Mouse (Mus musculus) forebrain, embryonic 11.5 days (tissue): ENCODE measurements around the gene AL607142.1. TPM values are rescaled to one million over a fixed set of nuclear protein-coding genes. Genes with fewer than 3 reads are reported as not detected.

Experiments
- ATAC-seq: fragments of 200-750 bp; cut with Nextera tagmentation; replicated peaks from 2 replicates; pipeline ENCODE4 v1.8.0; 2017; ENCODE audit warnings: moderate TSS enrichment; ENCODE audit not compliant: low FRiP score
- DNase-seq: peaks from one replicate; pipeline ENCODE4 v3.0.0-alpha.2; 2017; ENCODE audit warnings: low spot score
- H3K27ac ChIP-seq: fragments of 300-500 bp; sonication (generic); 2 replicates; pipeline ENCODE4 v1.5.1; 2014; ENCODE audit warnings: low read depth, low read length
- H3K27me3 ChIP-seq: fragments of 300-500 bp; sonication (generic); 2 replicates; pipeline ENCODE4 v1.6.1; 2014; ENCODE audit warnings: mild to moderate bottlenecking, low read length, mixed read lengths; ENCODE audit not compliant: control insufficient read depth, insufficient read depth
- H3K36me3 ChIP-seq: fragments of 300-500 bp; sonication (generic); 2 replicates; pipeline ENCODE4 v1.6.1; 2014; ENCODE audit warnings: mild to moderate bottlenecking, low read length, moderate library complexity, mixed read lengths; ENCODE audit not compliant: control insufficient read depth, insufficient read depth
- H3K4me1 ChIP-seq: fragments of 300-500 bp; sonication (generic); replicated peaks from 2 replicates; pipeline ENCODE4 v1.6.1; 2014; ENCODE audit warnings: low read length, mixed read lengths; ENCODE audit not compliant: control insufficient read depth, insufficient read depth
- H3K4me2 ChIP-seq: fragments of 300-500 bp; sonication (generic); 2 replicates; pipeline ENCODE4 v1.6.1; 2014; ENCODE audit warnings: low read depth, mild to moderate bottlenecking, low read length, moderate library complexity, mixed read lengths; ENCODE audit not compliant: severe bottlenecking
- H3K4me3 ChIP-seq: fragments of 300-500 bp; sonication (generic); 2 replicates; pipeline ENCODE4 v1.5.1; 2014; ENCODE audit warnings: low read depth, low read length
- H3K9ac ChIP-seq: fragments of 300-500 bp; sonication (generic); 2 replicates; pipeline ENCODE4 v1.6.1; 2014; ENCODE audit warnings: low read length
- H3K9me3 ChIP-seq: fragments of 300-500 bp; sonication (generic); 2 replicates; pipeline ENCODE4 v1.6.1; 2016; ENCODE audit warnings: low read length, mixed read lengths; ENCODE audit not compliant: control insufficient read depth
- WGBS: fragments of 180-500 bp; shearing (Covaris S2); extraction: QIAGEN DNeasy Blood & Tissue Kit; methylation state at CpG from one replicate; pipeline ENCODE4 v1.1.7; 2014; 5-methylcytosine and 5-hydroxymethylcytosine counted together
- polyA plus RNA-seq: library from polyadenylated mRNA; unstranded; fragments of >200 nt; fragmentation: Nextera tagmentation; extraction: Ambion mirVana; gene quantifications from 2 replicates; pipeline ENCODE4 v1.2.1, GENCODE M21; 2014

The AL607142.1 gene
- polyA plus RNA-seq, 1 experiment from 2014 or later = not detected

GRCm38 (mm10) chr4:120048274-120048673, 16.5 kb upstream of the AL607142.1 start:
- Histone ChIP-seq H3K36me3 (no peaks in the 10 kb centered on the region), H3K4me2 (no peak overlapping the region), H3K9me3 (no peaks in the 10 kb centered on the region), H3K9ac (no peak overlapping the region), H3K27me3 (no peaks in the 10 kb centered on the region), H3K4me3 (no peak overlapping the region), H3K27ac (no peak overlapping the region), H3K4me1 (no peaks in the 10 kb centered on the region)
- WGBS = 74% methylated on average over 4 of the region's 4 CpGs
- no peak for ATAC-seq
- DNase-seq = no peak

GRCm38 (mm10) chr4:120049857-120050256, 14.9 kb upstream of the AL607142.1 start:
- DNase-seq (no peak), ATAC-seq (no peak)
- Histone ChIP-seq H3K4me1 (no peaks in the 10 kb centered on the region), H3K27me3 (no peaks in the 10 kb centered on the region), H3K27ac (no peak overlapping the region), H3K9ac (no peak overlapping the region), H3K4me3 (no peak overlapping the region), H3K9me3 (no peaks in the 10 kb centered on the region), H3K36me3 (no peaks in the 10 kb centered on the region), H3K4me2 (no peak overlapping the region)
- WGBS = 84% methylated on average over 3 of the region's 3 CpGs

GRCm38 (mm10) chr4:120052481-120052880, 12.3 kb upstream of the AL607142.1 start:
- Histone ChIP-seq H3K27me3 (no peaks in the 10 kb centered on the region), H3K4me2 (no peak overlapping the region), H3K36me3 (no peaks in the 10 kb centered on the region), H3K4me1 (no peaks in the 10 kb centered on the region), H3K9ac (no peak overlapping the region), H3K27ac (no peak overlapping the region), H3K9me3 (no peaks in the 10 kb centered on the region), H3K4me3 (no peak overlapping the region)
- ATAC-seq (no peak), DNase-seq (no peak)

- Histone ChIP-seq H3K9ac (no peak overlapping the region), H3K27ac (no peak overlapping the region), H3K36me3 (no peaks in the 10 kb centered on the region), H3K4me3 (no peak overlapping the region), H3K27me3 (no peaks in the 10 kb centered on the region), H3K4me1 (no peaks in the 10 kb centered on the region), H3K4me2 (no peak overlapping the region), H3K9me3 (no peaks in the 10 kb centered on the region)
- 94% methylated on average over 11 of the region's 11 CpGs for WGBS
- no peak for ATAC-seq
- no peak for DNase-seq
Observed at GRCm38 (mm10) chr4:120053026-120054005, 11.5 kb upstream of the AL607142.1 start.

- no peak overlapping the region for H3K9ac ChIP-seq
- 76% methylated on average over 9 of the region's 9 CpGs for WGBS
- no peak for ATAC-seq
- H3K27ac ChIP-seq = no peak overlapping the region
- H3K36me3 ChIP-seq = no peaks in the 10 kb centered on the region
- H3K4me1 ChIP-seq = no peaks in the 10 kb centered on the region
- no peaks in the 10 kb centered on the region for H3K27me3 ChIP-seq
- no peaks in the 10 kb centered on the region for H3K9me3 ChIP-seq
- no peak overlapping the region for H3K4me3 ChIP-seq
- DNase-seq = no peak
- no peak overlapping the region for H3K4me2 ChIP-seq
Observed at GRCm38 (mm10) chr4:120054145-120054544, 10.7 kb upstream of the AL607142.1 start.

- no peak overlapping the region for H3K27ac ChIP-seq
- WGBS = 84% methylated on average over 9 of the region's 9 CpGs
- H3K4me3 ChIP-seq = no peak overlapping the region
- no peak overlapping the region for H3K9ac ChIP-seq
- H3K4me2 ChIP-seq = no peak overlapping the region
- DNase-seq = no peak
- no peaks in the 10 kb centered on the region for H3K36me3 ChIP-seq
- H3K9me3 ChIP-seq = no peaks in the 10 kb centered on the region
- no peak for ATAC-seq
- H3K4me1 ChIP-seq = no peaks in the 10 kb centered on the region
- H3K27me3 ChIP-seq = no peaks in the 10 kb centered on the region
Observed at GRCm38 (mm10) chr4:120056451-120056850, 8.3 kb upstream of the AL607142.1 start.

- ATAC-seq (no peak), DNase-seq (no peak)
- Histone ChIP-seq H3K27me3 (no peaks in the 10 kb centered on the region), H3K9ac (no peak overlapping the region), H3K4me2 (no peak overlapping the region), H3K4me1 (no peaks in the 10 kb centered on the region), H3K4me3 (no peak overlapping the region), H3K9me3 (no peaks in the 10 kb centered on the region), H3K27ac (no peak overlapping the region), H3K36me3 (no peaks in the 10 kb centered on the region)
- WGBS = 85% methylated on average over 8 of the region's 8 CpGs
Observed at GRCm38 (mm10) chr4:120057529-120057928, 7.3 kb upstream of the AL607142.1 start.

- no peak overlapping the region for H3K9ac ChIP-seq
- ATAC-seq (no peak), DNase-seq (no peak)
- no peak overlapping the region for H3K27ac ChIP-seq
- no peaks in the 10 kb centered on the region for H3K4me1 ChIP-seq
- no peaks in the 10 kb centered on the region for H3K27me3 ChIP-seq
- H3K36me3 ChIP-seq = no peaks in the 10 kb centered on the region
- H3K4me2 ChIP-seq = no peak overlapping the region
- 90% methylated on average over 3 of the region's 3 CpGs for WGBS
- H3K4me3 ChIP-seq = no peak overlapping the region
- H3K9me3 ChIP-seq = no peaks in the 10 kb centered on the region
Observed at GRCm38 (mm10) chr4:120058157-120058556, 6.6 kb upstream of the AL607142.1 start.

- H3K9ac ChIP-seq = no peak overlapping the region
- H3K9me3 ChIP-seq = no peaks in the 10 kb centered on the region
- H3K27me3 ChIP-seq = no peaks in the 10 kb centered on the region
- WGBS = 88% methylated on average over 10 of the region's 10 CpGs
- no peaks in the 10 kb centered on the region for H3K36me3 ChIP-seq
- H3K4me3 ChIP-seq = no peak overlapping the region
- H3K4me1 ChIP-seq = no peaks in the 10 kb centered on the region
- H3K27ac ChIP-seq = no peak overlapping the region
- DNase-seq (no peak), ATAC-seq (no peak)
- H3K4me2 ChIP-seq = no peak overlapping the region
Observed at GRCm38 (mm10) chr4:120058794-120059193, 6.0 kb upstream of the AL607142.1 start.
